Mouse (Mus musculus): ENCODE measurements at regions not wholly inside any gene's neighbourhood (a gene's known extent, or its start where the extent isn't known, plus 50 kb on each side); places are given as distances from the start of the nearest gene placed in this dataset.

GRCm38 (mm10) chr6:89069108-89069507, 167.1 kb downstream of the Tpra1 start:
- Histone ChIP-seq H3K36me3 (ENCODE audit: control insufficient read depth in 1 of 2, insufficient read depth in 2 of 2, low read length in 2 of 2) (no peaks in the 10 kb centered on the region), H3K4me3 (ENCODE audit: control insufficient read depth in 1 of 2, insufficient read depth in 1 of 2, low read depth in 2 of 2, low read length in 2 of 2) (no peak overlapping the region), H3K79me2 (ENCODE audit: control insufficient read depth, insufficient read depth, low read length, poor library complexity) (no peaks in the 10 kb centered on the region), H3K9ac (ENCODE audit: control insufficient read depth, low read depth, low read length, poor library complexity, severe bottlenecking) (no peak overlapping the region), H3K9me3 (replicated peaks; ENCODE audit: insufficient read depth, low read length) (no peaks in the 10 kb centered on the region), H3K27me3 (ENCODE audit: control insufficient read depth in 1 of 2, insufficient read depth in 2 of 2, low read length in 2 of 2) (peaks cover 0 to 2% of the 10 kb centered on the region in 2 experiments; a peak in 1 of 4 replicates), H3K4me1 (ENCODE audit: control insufficient read depth in 1 of 2, insufficient read depth in 2 of 2, low read length in 2 of 2) (no peaks in the 10 kb centered on the region), H3K27ac (ENCODE audit: control insufficient read depth, low read depth, low read length) (no peak overlapping the region)
- TF ChIP-seq ZKSCAN1 (IDR thresholded peaks at IDR 0.05; ENCODE audit: low read depth, low read length) (no peak), MEF2A (IDR thresholded peaks at IDR 0.05; ENCODE audit: extremely low read depth, insufficient replicate concordance, low read depth, low read length, poor library complexity, severe bottlenecking) (no peak), MYC (IDR thresholded peaks at IDR 0.05; ENCODE audit: low read depth, low read length) (no peak), MYB (IDR thresholded peaks at IDR 0.05; ENCODE audit: low read depth, low read length) (no peak), CTCF (IDR thresholded peaks at IDR 0.05 in 2 of 3, conservative IDR thresholded peaks at IDR 0.05 in 1 of 3; ENCODE audit: control insufficient read depth in 1 of 3, insufficient read depth in 1 of 3, low read depth in 2 of 3, low read length in 3 of 3, poor library complexity in 1 of 3, severe bottlenecking in 1 of 3) (no peak), MAFK (IDR thresholded peaks at IDR 0.05; ENCODE audit: borderline replicate concordance, low read depth, low read length) (no peak), MAZ (IDR thresholded peaks at IDR 0.05; ENCODE audit: low read depth, low read length) (no peak), ZNF384 (IDR thresholded peaks at IDR 0.05; ENCODE audit: low read depth, low read length) (no peak), GABPA (IDR thresholded peaks at IDR 0.05; ENCODE audit: low read depth, low read length) (no peak)
- no peak for DNase-seq (ENCODE audit: low read depth, low spot score)

- Histone ChIP-seq H3K27ac (ENCODE audit: control insufficient read depth, low read depth, low read length) (no peak overlapping the region), H3K27me3 (ENCODE audit: control insufficient read depth in 1 of 2, insufficient read depth in 2 of 2, low read length in 2 of 2) (peaks cover 0 to 2% of the 10 kb centered on the region in 2 experiments; a peak in 1 of 4 replicates), H3K9me3 (replicated peaks; ENCODE audit: insufficient read depth, low read length) (no peaks in the 10 kb centered on the region), H3K9ac (ENCODE audit: control insufficient read depth, low read depth, low read length, poor library complexity, severe bottlenecking) (no peak overlapping the region), H3K36me3 (ENCODE audit: control insufficient read depth in 1 of 2, insufficient read depth in 2 of 2, low read length in 2 of 2) (no peaks in the 10 kb centered on the region), H3K79me2 (ENCODE audit: control insufficient read depth, insufficient read depth, low read length, poor library complexity) (no peaks in the 10 kb centered on the region), H3K4me1 (ENCODE audit: control insufficient read depth in 1 of 2, insufficient read depth in 2 of 2, low read length in 2 of 2) (no peaks in the 10 kb centered on the region), H3K4me3 (ENCODE audit: control insufficient read depth in 1 of 2, insufficient read depth in 1 of 2, low read depth in 2 of 2, low read length in 2 of 2) (no peak overlapping the region)
- DNase-seq (ENCODE audit: low read depth, low spot score), result peak; percentile 60
- TF ChIP-seq MYC (IDR thresholded peaks at IDR 0.05; ENCODE audit: low read depth, low read length) (no peak), E2F4 (IDR thresholded peaks at IDR 0.05; ENCODE audit: borderline replicate concordance, low read depth, low read length) (no peak), UBTF (IDR thresholded peaks at IDR 0.05; ENCODE audit: borderline replicate concordance, insufficient read depth, low read depth, low read length) (no peak), USF2 (IDR thresholded peaks at IDR 0.05; ENCODE audit: borderline replicate concordance in 1 of 2, insufficient read depth in 1 of 2, low read depth in 1 of 2, low read length in 2 of 2) (no peak), ZC3H11A (IDR thresholded peaks at IDR 0.05; ENCODE audit: low read depth, low read length) (no peak), CTCF (IDR thresholded peaks at IDR 0.05 in 2 of 3, conservative IDR thresholded peaks at IDR 0.05 in 1 of 3; ENCODE audit: control insufficient read depth in 1 of 3, insufficient read depth in 1 of 3, low read depth in 2 of 3, low read length in 3 of 3, poor library complexity in 1 of 3, severe bottlenecking in 1 of 3) (no peak), GABPA (IDR thresholded peaks at IDR 0.05; ENCODE audit: low read depth, low read length) (no peak), SIN3A (IDR thresholded peaks at IDR 0.05; ENCODE audit: low read length) (0 out of 2 replicates have a peak, but pooled peaks have one; percentile 35), TAL1 (IDR thresholded peaks at IDR 0.05; ENCODE audit: low read length) (no peak), GATA1 (IDR thresholded peaks at IDR 0.05; ENCODE audit: low read depth, low read length) (no peak), MXI1 (IDR thresholded peaks at IDR 0.05; ENCODE audit: low read depth, low read length) (peak; percentile 53), CHD1 (IDR thresholded peaks at IDR 0.05; ENCODE audit: low read depth, low read length) (no peak), ETS1 (IDR thresholded peaks at IDR 0.05; ENCODE audit: low read depth, low read length) (no peak)
Observed at GRCm38 (mm10) chr6:89070011-89070410, 168.0 kb downstream of the Tpra1 start.

Data from MEL (cell line).